Mouse (Mus musculus): Measurements from ENCODE around the gene Dap.

Dap gene

GRCm38 (mm10) chr15:31299258-31299917 is 75.3 kb downstream of the Dap start:
- peak; percentile 42 for DNase-seq (ENCODE audit: low read depth, low spot score)

- no peak for DNase-seq (ENCODE audit: low read depth, low spot score)
These were observed 78.3 kb downstream of the Dap start for GRCm38 (mm10) chr15:31302293-31302990.

- no peak for DNase-seq (ENCODE audit: low read depth, low spot score)
These were observed 80.2 kb downstream of the Dap start for GRCm38 (mm10) chr15:31304302-31304701.

- DNase-seq (ENCODE audit: low read depth, low spot score): no peak
These were observed 81.1 kb downstream of the Dap start for GRCm38 (mm10) chr15:31305181-31305580.

- DNase-seq (ENCODE audit: low read depth, low spot score): no peak
These were observed 82.6 kb downstream of the Dap start for GRCm38 (mm10) chr15:31306726-31307125.

- no peak for DNase-seq (ENCODE audit: low read depth, low spot score)
These were observed 85.4 kb downstream of the Dap start for GRCm38 (mm10) chr15:31309526-31309925.

GRCm38 (mm10) chr15:31312001-31312400 is 87.9 kb downstream of the Dap start:
- no peak for DNase-seq (ENCODE audit: low read depth, low spot score)

GRCm38 (mm10) chr15:31315630-31316231 is 91.6 kb downstream of the Dap start:
- DNase-seq (ENCODE audit: low read depth, low spot score): peak; percentile 73

GRCm38 (mm10) chr15:31317056-31317805 is 93.1 kb downstream of the Dap start:
- no peak for DNase-seq (ENCODE audit: low read depth, low spot score)

GRCm38 (mm10) chr15:31318158-31318955 is 94.2 kb downstream of the Dap start:
- DNase-seq (ENCODE audit: low read depth, low spot score): no peak

GRCm38 (mm10) chr15:31319046-31319445 is 94.9 kb downstream of the Dap start:
- no peak for DNase-seq (ENCODE audit: low read depth, low spot score)

GRCm38 (mm10) chr15:31320598-31321377 is 96.7 kb downstream of the Dap start:
- DNase-seq (ENCODE audit: low read depth, low spot score): no peak

GRCm38 (mm10) chr15:31323684-31324083 is 99.6 kb downstream of the Dap start:
- no peak for DNase-seq (ENCODE audit: low read depth, low spot score)
